Mouse (Mus musculus): Measurements from ENCODE around the gene Dip2c. TPM values are rescaled to one million over a fixed set of nuclear protein-coding genes. Genes with fewer than 3 reads are reported as not detected.

The Dip2c gene
- polyA plus RNA-seq, 1 experiment from 2014 or later = 11.8 TPM

DNA sequence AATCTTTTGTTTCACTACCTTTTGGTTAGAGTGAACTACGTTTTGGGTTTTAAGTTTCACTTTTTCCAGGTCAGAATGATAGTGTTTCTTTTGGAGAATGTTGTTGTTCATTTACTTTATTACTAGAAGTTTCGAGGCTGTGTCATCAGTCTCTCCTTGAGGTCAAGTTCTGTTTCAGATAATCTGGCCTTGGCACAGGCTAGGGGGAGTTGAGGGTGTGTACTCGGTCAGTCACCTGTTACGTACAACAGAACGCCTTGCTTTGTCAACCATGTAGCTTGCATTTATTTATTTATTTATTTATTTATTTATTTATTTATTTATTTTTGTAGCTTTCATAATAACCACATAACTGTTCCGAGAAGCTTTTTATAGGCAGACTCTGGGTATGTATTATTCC lies 20.0 kb downstream of the Dip2c start:
- no peaks in the 10 kb centered on the region for H3K4me1 ChIP-seq (replicated peaks)
- 88% methylated on average over 6 of the region's 6 CpGs for WGBS
- no peak overlapping the region for H3K9ac ChIP-seq
- H3K27ac ChIP-seq (replicated peaks) = no peak overlapping the region
- no peaks in the 10 kb centered on the region for H3K9me3 ChIP-seq
- no peak overlapping the region for H3K4me2 ChIP-seq
- ATAC-seq (ENCODE audit: low read depth) = no peak
- H3K36me3 ChIP-seq = no peaks in the 10 kb centered on the region
- no peak overlapping the region for H3K4me3 ChIP-seq
- no peaks in the 10 kb centered on the region for H3K27me3 ChIP-seq

DNA sequence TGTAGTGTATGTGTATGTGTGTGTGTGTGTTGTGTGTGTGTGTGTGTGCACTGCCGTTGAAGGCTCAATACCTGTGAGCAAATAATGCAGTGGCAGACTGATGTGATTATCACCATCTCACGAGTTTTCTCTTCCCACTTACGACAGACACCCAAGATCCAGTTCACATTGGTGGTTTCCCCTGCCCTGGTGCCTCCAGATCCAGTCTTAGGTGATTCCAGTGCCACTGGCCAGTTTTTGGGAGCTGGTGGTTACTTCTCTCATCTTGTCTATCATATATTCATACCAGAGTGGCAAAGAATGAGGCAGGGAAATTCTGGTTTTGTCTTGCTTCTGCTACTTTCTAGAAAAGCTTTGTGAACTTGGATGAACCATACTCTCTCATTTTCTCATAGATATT lies 20.9 kb downstream of the Dip2c start:
- H3K4me1 ChIP-seq (replicated peaks) = no peaks in the 10 kb centered on the region
- no peak for ATAC-seq (ENCODE audit: low read depth)
- H3K27ac ChIP-seq (replicated peaks) = no peak overlapping the region
- no peak overlapping the region for H3K4me2 ChIP-seq
- no peaks in the 10 kb centered on the region for H3K36me3 ChIP-seq
- H3K4me3 ChIP-seq = no peak overlapping the region
- no peaks in the 10 kb centered on the region for H3K9me3 ChIP-seq
- WGBS = 82% methylated on average over 3 of the region's 3 CpGs
- H3K9ac ChIP-seq = no peak overlapping the region
- H3K27me3 ChIP-seq = no peaks in the 10 kb centered on the region

DNA sequence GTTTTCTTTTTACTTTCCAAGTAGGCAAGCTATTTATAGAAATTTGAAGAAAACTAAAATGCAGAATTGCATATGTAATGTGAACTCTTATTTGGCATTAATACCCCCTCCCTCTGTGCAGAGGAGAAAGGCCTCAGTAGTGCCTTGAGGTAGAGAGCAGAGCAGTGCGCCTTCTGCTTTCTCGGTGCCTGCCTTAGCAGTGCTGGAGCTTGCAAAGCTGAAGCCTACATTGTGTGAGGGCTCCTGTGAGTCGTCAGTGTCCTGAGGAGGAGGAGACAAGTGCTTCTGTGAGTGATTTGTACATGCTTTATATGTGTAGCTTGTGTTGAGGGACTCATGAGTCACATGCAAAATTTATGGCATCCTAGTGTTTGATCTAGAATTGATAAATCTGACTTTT lies 21.4 kb downstream of the Dip2c start:
- Histone ChIP-seq H3K4me2 (no peak overlapping the region), H3K4me1 (replicated peaks) (no peaks in the 10 kb centered on the region), H3K36me3 (no peaks in the 10 kb centered on the region), H3K27ac (replicated peaks) (no peak overlapping the region), H3K4me3 (no peak overlapping the region), H3K9me3 (no peaks in the 10 kb centered on the region), H3K9ac (no peak overlapping the region), H3K27me3 (no peaks in the 10 kb centered on the region)
- ATAC-seq (ENCODE audit: low read depth) = no peak
- WGBS = 58% methylated on average over 3 of the region's 3 CpGs

DNA sequence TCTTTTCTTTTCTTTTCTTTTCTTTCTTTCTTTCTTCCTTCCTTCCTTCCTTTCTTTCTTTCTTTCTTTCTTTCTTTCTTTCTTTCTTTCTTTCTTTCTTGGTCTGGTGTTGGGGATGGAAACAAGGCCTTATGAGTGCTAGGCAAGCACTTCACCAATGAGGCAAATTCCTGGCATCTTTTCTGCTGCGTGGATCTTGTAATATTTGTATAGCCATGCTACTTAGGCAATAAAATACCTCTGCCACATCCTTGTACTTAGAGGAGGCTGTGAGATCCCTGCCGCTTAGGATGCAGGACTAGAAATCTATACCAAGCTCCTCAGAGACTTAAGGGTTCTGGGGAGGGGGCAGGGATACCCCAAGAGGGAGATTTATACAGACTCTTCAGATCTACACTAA lies 23.3 kb downstream of the Dip2c start:
- no peak overlapping the region for H3K4me3 ChIP-seq
- 77% methylated on average over 2 of the region's 2 CpGs for WGBS
- no peaks in the 10 kb centered on the region for H3K36me3 ChIP-seq
- H3K9me3 ChIP-seq = no peaks in the 10 kb centered on the region
- H3K4me2 ChIP-seq = no peak overlapping the region
- H3K27ac ChIP-seq (replicated peaks) = no peak overlapping the region
- no peaks in the 10 kb centered on the region for H3K27me3 ChIP-seq
- no peak overlapping the region for H3K9ac ChIP-seq
- ATAC-seq (ENCODE audit: low read depth) = no peak
- 0 out of 2 replicates have a peak, but pooled peaks cover 2% of the 10 kb centered on the region for H3K4me1 ChIP-seq (replicated peaks)

DNA sequence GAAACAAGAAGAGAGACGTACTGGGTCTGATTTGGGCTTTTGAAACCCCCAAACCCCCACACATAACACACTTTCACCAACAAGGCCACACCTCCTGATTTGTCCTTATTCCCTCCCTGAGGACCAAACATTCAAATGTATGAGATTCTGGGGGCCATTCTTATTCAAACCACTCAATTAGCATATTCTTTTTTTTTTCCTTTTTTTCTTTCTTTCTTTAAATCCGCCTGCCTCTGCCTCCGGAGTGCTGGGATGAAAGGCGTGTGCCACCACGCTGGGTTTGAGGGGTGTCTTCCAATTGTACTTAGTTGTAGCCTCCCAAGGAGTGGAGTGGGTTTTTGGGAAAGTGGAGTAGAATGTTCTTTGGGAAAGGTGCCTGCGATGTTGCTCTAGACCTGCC lies 32.5 kb downstream of the Dip2c start:
- no peak for ATAC-seq (ENCODE audit: low read depth)
- 44% methylated on average over 6 of the region's 6 CpGs for whole genome bisulfite sequencing
- H3K27me3 ChIP-seq = no peaks in the 10 kb centered on the region
- H3K4me3 ChIP-seq = no peak overlapping the region
- no peaks in the 10 kb centered on the region for H3K9me3 ChIP-seq
- H3K36me3 ChIP-seq = no peaks in the 10 kb centered on the region
- peaks cover 11% of the 10 kb centered on the region for H3K4me1 ChIP-seq (replicated peaks)
- no peak overlapping the region for H3K9ac ChIP-seq
- no peak overlapping the region for H3K4me2 ChIP-seq
- H3K27ac ChIP-seq (replicated peaks) = no peak overlapping the region

DNA sequence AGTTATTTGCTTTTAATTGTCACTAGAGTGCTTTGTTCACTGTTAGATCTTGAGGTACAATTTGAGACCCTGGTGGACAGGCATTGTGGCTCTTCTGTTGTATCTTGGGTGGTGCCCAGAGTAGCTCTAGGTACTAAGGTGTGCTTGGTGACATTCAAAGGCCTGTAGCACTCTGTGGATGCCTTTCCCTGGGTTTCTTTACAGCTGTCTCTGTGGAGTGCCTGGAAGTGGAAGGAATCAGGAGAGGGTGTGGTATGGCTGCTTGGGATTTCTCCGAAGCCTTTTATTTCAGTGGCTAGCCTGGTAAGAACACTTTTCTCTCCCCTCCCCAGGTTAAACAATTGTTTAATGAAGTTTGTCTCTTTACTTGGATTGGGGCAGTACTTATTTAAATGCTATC lies 34.5 kb downstream of the Dip2c start:
- Histone ChIP-seq H3K27me3 (no peaks in the 10 kb centered on the region), H3K27ac (replicated peaks) (no peak overlapping the region), H3K9me3 (no peaks in the 10 kb centered on the region), H3K4me3 (no peak overlapping the region), H3K4me2 (no peak overlapping the region), H3K9ac (no peak overlapping the region), H3K4me1 (replicated peaks) (peaks cover 16% of the 10 kb centered on the region), H3K36me3 (no peaks in the 10 kb centered on the region)
- no peak for ATAC-seq (ENCODE audit: low read depth)
- 86% methylated on average over 1 of the region's 1 CpGs for WGBS

DNA sequence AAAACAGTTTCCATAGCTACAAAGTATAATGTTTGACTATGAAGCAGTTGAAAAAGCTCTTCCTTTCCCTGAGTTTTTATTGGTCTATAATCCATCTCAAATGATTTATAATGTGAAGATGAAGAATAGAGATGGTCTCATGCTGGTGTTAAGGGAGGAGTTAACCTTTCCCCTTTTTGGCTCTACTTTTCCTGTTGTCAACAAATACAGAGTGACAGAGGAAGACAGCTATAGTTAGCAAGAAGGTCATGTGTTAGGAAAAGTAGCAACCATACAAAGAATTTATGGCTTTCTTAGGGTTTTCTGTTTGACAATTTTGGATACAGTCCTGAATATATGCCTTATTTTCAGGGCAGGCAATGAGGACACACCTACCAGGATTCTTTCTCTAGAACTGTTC lies 36.6 kb downstream of the Dip2c start:
- Histone ChIP-seq H3K9ac (no peak overlapping the region), H3K27ac (replicated peaks) (no peak overlapping the region), H3K9me3 (no peaks in the 10 kb centered on the region), H3K4me1 (replicated peaks) (peaks cover 16% of the 10 kb centered on the region), H3K27me3 (no peaks in the 10 kb centered on the region), H3K4me2 (no peak overlapping the region), H3K4me3 (no peak overlapping the region), H3K36me3 (no peaks in the 10 kb centered on the region)
- ATAC-seq (ENCODE audit: low read depth) = no peak

DNA sequence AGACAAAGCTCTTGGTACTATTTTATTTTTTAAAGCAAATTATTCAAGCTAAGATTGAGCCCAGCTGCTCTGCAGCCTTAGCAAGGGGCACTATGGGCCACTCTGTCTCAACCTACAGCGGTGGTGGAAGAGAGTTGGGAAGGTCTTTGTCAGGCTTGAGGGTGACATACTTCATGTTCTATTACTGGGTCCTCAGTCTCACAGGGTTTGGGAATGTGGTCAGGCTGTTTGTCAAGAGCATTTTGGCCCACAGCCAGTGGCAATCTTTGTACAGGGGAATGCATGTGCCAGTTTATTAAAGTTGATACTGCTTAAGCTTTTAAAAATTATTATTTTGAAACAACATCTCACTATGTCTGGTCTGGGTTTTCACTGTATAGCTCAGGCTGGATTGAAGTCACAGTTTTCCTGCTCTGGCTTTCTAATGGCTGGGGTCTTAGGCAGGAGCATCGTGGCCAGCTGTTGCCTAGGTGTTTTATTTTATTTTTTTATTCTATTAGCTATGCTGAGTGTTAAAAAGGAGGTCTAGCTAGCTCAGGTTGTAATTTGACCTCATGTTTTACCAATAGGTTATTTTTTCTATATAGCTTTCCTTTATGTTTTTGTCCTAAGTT lies 37.9 kb downstream of the Dip2c start:
- H3K27ac ChIP-seq (replicated peaks) = no peak overlapping the region; the same call in 1 of the 2 replicates
- WGBS = 57% methylated on average over 2 of the region's 2 CpGs
- no peak for ATAC-seq (ENCODE audit: low read depth)

DNA sequence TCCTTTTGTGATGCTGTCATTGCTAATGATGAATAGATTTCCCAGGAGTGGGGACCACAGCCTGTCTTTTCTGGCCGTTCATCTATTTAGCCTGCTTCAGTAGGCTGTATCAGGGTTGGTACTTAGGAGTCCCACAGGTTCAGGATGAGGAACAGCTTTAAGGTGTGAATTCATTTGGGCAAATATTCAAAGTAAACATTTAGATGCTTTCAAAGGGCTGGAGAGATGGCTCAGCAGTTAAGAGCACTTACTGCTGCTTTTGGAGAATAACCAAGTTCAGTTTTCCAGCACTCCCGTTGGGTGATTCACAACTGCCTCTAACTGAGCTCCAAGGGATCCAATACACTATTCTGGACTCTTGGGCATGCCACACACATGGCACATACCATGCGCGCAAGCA lies 38.4 kb downstream of the Dip2c start:
- Histone ChIP-seq H3K27me3 (no peaks in the 10 kb centered on the region), H3K4me1 (replicated peaks) (peaks cover 16% of the 10 kb centered on the region), H3K4me3 (no peak overlapping the region), H3K27ac (replicated peaks) (no peak overlapping the region), H3K9me3 (no peaks in the 10 kb centered on the region), H3K36me3 (no peaks in the 10 kb centered on the region), H3K4me2 (no peak overlapping the region), H3K9ac (no peak overlapping the region)
- no peak for ATAC-seq (ENCODE audit: low read depth)
- WGBS = 66% methylated on average over 4 of the region's 4 CpGs

More for the DNA sequence above, 37.9 kb downstream of the Dip2c start:
- H3K4me1 ChIP-seq (replicated peaks) = peaks cover 16% of the 10 kb centered on the region
- H3K9ac ChIP-seq = no peak overlapping the region
- no peak overlapping the region for H3K4me2 ChIP-seq
- no peak overlapping the region for H3K4me3 ChIP-seq
- no peaks in the 10 kb centered on the region for H3K27me3 ChIP-seq
- no peaks in the 10 kb centered on the region for H3K9me3 ChIP-seq
- no peaks in the 10 kb centered on the region for H3K36me3 ChIP-seq

DNA sequence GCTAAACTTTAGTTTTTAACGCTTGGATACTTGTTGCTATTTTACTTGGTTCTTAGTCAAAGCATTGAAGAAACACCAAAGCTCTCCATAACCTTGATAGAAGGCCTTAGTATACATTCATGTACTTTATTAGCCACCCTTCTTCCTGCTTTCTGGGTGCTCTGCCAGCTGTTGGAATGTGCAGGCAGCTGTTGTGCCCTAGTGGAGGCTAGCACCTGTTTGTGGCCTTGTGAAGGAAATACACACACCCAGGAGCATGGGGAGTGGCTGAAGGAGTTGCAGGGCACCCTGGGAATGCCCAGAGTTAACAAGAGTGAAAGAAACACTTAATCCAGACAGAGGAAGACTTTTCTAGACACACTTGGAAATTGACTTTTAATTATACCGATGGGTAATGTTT lies 43.4 kb downstream of the Dip2c start:
- no peak overlapping the region for H3K9ac ChIP-seq
- 85% methylated on average over 2 of the region's 2 CpGs for WGBS
- ATAC-seq (ENCODE audit: low read depth) = no peak
- H3K27ac ChIP-seq (replicated peaks) = no peak overlapping the region
- no peak overlapping the region for H3K4me3 ChIP-seq
- peaks cover 2% of the 10 kb centered on the region; the same call in 1 of the 2 replicates for H3K4me1 ChIP-seq (replicated peaks)
- no peak overlapping the region for H3K4me2 ChIP-seq
- no peaks in the 10 kb centered on the region for H3K9me3 ChIP-seq
- no peaks in the 10 kb centered on the region for H3K36me3 ChIP-seq
- H3K27me3 ChIP-seq = no peaks in the 10 kb centered on the region

DNA sequence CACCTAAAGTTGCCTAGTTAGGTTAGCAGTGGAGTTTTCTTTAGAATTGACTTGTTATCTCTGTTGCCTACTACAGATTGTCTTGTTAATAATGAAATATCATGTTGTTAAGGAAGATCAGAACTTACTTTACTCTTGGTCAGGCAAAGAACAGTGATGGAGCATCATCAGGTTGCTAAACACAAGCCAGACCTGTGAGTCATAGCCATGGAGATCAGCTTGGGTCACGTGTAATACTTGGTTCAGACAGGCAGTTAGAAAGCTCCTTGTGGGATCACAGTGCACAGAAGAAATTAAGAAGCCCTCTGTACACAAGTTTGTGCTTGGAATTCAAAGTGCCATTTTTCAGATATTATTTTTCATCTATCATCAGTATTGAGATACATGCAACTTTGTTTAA lies 48.9 kb downstream of the Dip2c start:
- Histone ChIP-seq H3K9me3 (no peaks in the 10 kb centered on the region), H3K4me2 (no peak overlapping the region), H3K4me1 (replicated peaks) (peaks cover 9% of the 10 kb centered on the region), H3K27me3 (no peaks in the 10 kb centered on the region), H3K9ac (no peak overlapping the region), H3K36me3 (no peaks in the 10 kb centered on the region), H3K4me3 (no peak overlapping the region), H3K27ac (replicated peaks) (no peak overlapping the region)
- WGBS = 87% methylated on average over 1 of the region's 1 CpGs
- no peak for ATAC-seq (ENCODE audit: low read depth)

DNA sequence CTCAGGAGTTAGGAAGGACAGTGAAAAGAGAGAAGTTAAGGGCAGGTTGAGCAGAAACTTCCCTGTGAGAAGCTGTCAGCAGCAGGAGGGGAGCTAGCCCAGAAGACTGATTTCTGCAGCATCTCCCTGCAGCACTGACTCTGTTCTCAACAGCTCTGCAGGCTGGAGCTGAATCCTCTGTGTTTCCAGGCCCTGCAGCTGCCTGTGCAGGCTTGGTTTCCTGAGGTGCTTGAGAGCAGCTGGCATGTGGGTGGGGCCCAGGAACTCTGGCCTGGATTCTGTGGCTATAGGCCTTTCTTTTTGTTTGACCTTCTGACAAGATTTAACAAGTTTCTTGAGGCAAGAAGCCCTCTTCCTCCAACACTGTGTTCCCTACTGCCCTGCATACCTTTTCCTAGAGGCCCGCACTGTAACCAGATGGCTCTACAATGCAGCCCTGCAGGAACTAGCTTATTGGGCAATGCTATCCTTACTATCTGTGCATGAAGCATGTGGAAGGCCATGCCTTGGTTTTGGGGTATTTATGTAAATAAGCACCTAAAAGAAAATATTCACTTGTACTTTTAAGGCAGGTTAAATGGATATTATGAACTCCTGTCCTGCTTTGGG lies 53.1 kb downstream of the Dip2c start:
- 37% methylated on average over 1 of the region's 1 CpGs for WGBS
- Histone ChIP-seq H3K4me3 (no peak overlapping the region), H3K4me2 (no peak overlapping the region), H3K36me3 (no peaks in the 10 kb centered on the region), H3K9ac (no peak overlapping the region), H3K4me1 (replicated peaks) (peaks cover 13% of the 10 kb centered on the region), H3K27me3 (no peaks in the 10 kb centered on the region), H3K9me3 (no peaks in the 10 kb centered on the region), H3K27ac (replicated peaks) (no peak overlapping the region)
- peak; percentile 59; the same call in 1 of the 2 replicates for ATAC-seq (ENCODE audit: low read depth)

DNA sequence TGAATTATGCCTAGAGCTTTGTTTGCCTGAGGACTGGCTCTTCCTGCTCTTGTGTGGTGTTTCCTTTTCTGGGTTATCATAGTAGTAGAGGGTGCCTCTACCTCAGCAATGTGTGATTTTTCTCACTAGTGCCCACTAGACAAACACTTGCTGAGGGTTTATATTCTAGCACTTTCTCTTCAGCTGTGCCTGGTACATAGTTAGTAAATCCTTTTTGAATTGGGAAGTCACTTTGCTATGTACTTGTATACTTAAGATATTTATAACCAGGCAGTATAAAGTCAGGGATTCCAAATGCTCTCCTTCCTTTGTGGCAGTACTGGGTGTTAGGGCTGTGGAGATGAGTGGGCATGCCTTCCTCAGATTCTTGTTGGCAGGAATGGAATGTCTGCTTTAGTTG lies 56.9 kb downstream of the Dip2c start:
- H3K4me2 ChIP-seq = no peak overlapping the region
- no peak overlapping the region for H3K27ac ChIP-seq (replicated peaks)
- peaks cover 17% of the 10 kb centered on the region for H3K4me1 ChIP-seq (replicated peaks)

More for the DNA sequence above, 56.9 kb downstream of the Dip2c start:
- no peaks in the 10 kb centered on the region for H3K27me3 ChIP-seq
- H3K36me3 ChIP-seq = no peaks in the 10 kb centered on the region
- no peaks in the 10 kb centered on the region for H3K9me3 ChIP-seq
- no peak overlapping the region for H3K4me3 ChIP-seq
- no peak overlapping the region for H3K9ac ChIP-seq
- no peak for ATAC-seq (ENCODE audit: low read depth)

Measured in neural tube, embryonic 13.5 days (tissue).